Mouse (Mus musculus) mouse embryonic stem cell (cell line): ENCODE results near the gene Noc2l.

Experiments used
- in situ Hi-C, 2 experiments: fragments of 300-500 bp; cut with MboI; formaldehyde crosslinking; loops; 1 replicate in 1 of 2; 3 replicates in 1 of 2; pipeline ENCODE4 v1.14.3; 2019 to 2020; ENCODE audit warnings: low sequenced_read_pairs in 2 of 2, low pct_unique_long_range_greater_than_20kb in 1 of 2, mixed read lengths in 1 of 2; ENCODE audit not compliant: unreplicated experiment in 1 of 2

Gene Noc2l

GRCm38 (mm10) chr4:156254361-156255077, 18.7 kb downstream of the Noc2l start:
- in situ Hi-C loops = no loop called here

GRCm38 (mm10) chr4:156255078-156255839, 19.4 kb downstream of the Noc2l start, which contains the start of gene Samd11:
Gene Samd11, minus strand, starts transcription at chr4:156255657.
- in situ Hi-C loops = no loop called here
